Mouse (Mus musculus) embryonic facial prominence, embryonic 14.5 days (tissue): ENCODE measurements around the gene Tceanc2. TPM values are rescaled to one million over a fixed set of nuclear protein-coding genes. Genes with fewer than 3 reads are reported as not detected.

Source experiments
- ATAC-seq: fragments of 200-750 bp; cut with Nextera tagmentation; 2 replicates; pipeline ENCODE4 v1.8.0; 2017; ENCODE audit warnings: low read depth, moderate number of reproducible peaks, moderate TSS enrichment
- DNase-seq: peaks from one replicate; pipeline ENCODE4 v3.0.0-alpha.2; 2015; ENCODE audit warnings: low spot score
- H3K27ac ChIP-seq: fragments of 300-500 bp; sonication (generic); replicated peaks from 2 replicates; pipeline ENCODE4 v1.5.1; 2014; ENCODE audit warnings: low read depth, mild to moderate bottlenecking, low read length, moderate library complexity
- H3K27me3 ChIP-seq: fragments of 300-500 bp; sonication (generic); replicated peaks from 2 replicates; pipeline ENCODE4 v1.6.1; 2014; ENCODE audit warnings: low read length; ENCODE audit not compliant: control insufficient read depth, insufficient read depth
- H3K36me3 ChIP-seq: fragments of 300-500 bp; sonication (generic); 2 replicates; pipeline ENCODE4 v1.6.1; 2014; ENCODE audit warnings: low read length, mixed read lengths; ENCODE audit not compliant: control insufficient read depth, insufficient read depth
- H3K4me1 ChIP-seq: fragments of 300-500 bp; sonication (generic); 2 replicates; pipeline ENCODE4 v1.6.1; 2014; ENCODE audit warnings: antibody characterized with exemption, low read length; ENCODE audit not compliant: control insufficient read depth, insufficient read depth
- H3K4me2 ChIP-seq: fragments of 300-500 bp; sonication (generic); 2 replicates; pipeline ENCODE4 v1.6.1; 2014; ENCODE audit warnings: low read depth, mild to moderate bottlenecking, low read length, moderate library complexity, mixed read lengths
- H3K4me3 ChIP-seq: fragments of 300-500 bp; sonication (generic); 2 replicates; pipeline ENCODE4 v1.5.1; 2014; ENCODE audit warnings: low read depth, mild to moderate bottlenecking, low read length
- H3K9ac ChIP-seq: fragments of 300-500 bp; sonication (generic); 2 replicates; pipeline ENCODE4 v1.6.1; 2014; ENCODE audit warnings: low read depth, mild to moderate bottlenecking, low read length, moderate library complexity, mixed read lengths
- H3K9me3 ChIP-seq: fragments of 300-500 bp; sonication (generic); 2 replicates; pipeline ENCODE4 v1.6.1; 2016; ENCODE audit warnings: low read length; ENCODE audit not compliant: control insufficient read depth
- WGBS: fragments of 180-500 bp; shearing (Covaris S2); extraction: QIAGEN DNeasy Blood & Tissue Kit; methylation state at CpG from one replicate; pipeline ENCODE4 v1.1.7; 2014; 5-methylcytosine and 5-hydroxymethylcytosine counted together
- polyA plus RNA-seq: library from polyadenylated mRNA; unstranded; fragments of >200 nt; fragmentation: Nextera tagmentation; extraction: Ambion mirVana; gene quantifications from 2 replicates; pipeline ENCODE4 v1.2.1, GENCODE M21; 2014

Tceanc2 gene
- polyA plus RNA-seq, 1 experiment from 2014 or later = 36.8 TPM

DNA sequence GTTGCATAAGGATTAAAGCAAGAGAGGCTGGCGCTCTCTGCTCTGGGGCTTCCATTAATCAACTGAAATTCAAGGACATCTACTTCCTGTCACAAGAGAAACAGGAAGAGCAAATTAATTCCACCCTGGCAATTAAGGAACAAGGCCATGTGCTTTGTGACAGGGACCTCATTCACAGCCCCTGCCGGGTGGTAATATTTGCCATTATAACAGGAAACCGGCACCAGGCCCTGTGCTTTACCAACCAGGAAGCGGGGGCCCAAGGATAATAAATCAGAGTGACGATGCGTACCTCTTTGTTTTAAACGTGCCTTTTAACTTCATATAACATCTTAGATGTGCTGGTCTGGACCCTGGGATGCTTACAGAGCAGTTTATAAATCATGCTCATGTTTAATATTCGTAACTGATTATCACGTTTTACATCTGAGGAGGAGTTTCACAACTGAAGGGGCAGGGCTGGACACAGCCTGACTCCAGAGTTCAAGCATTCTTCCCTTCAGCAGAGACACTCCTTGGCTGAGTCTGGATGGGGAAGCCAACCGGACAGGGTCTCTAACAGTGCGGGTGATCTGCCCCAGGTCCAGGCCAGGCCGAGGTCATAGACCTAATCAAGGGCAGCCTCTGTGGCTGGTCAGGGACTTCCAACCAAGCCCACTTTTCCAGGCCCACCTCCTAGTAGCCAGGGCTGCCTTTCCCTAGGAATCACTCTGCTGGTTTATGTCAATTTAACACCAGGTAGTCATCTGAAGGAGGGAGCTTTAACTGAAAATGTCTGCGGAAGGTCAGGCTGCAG, 38.9 kb downstream of the Tceanc2 start:
- H3K9ac ChIP-seq = no peak overlapping the region
- H3K4me1 ChIP-seq = peaks cover 24% of the 10 kb centered on the region
- H3K9me3 ChIP-seq = no peaks in the 10 kb centered on the region
- DNase-seq (no peak), ATAC-seq (no peak)
- no peak overlapping the region for H3K27ac ChIP-seq
- no peak overlapping the region for H3K4me3 ChIP-seq
- no peak overlapping the region for H3K4me2 ChIP-seq
- 42% methylated on average over 13 of the region's 13 CpGs for WGBS
- no peaks in the 10 kb centered on the region for H3K27me3 ChIP-seq
- H3K36me3 ChIP-seq = peaks cover 18% of the 10 kb centered on the region; the same call in 1 of the 2 replicates

DNA sequence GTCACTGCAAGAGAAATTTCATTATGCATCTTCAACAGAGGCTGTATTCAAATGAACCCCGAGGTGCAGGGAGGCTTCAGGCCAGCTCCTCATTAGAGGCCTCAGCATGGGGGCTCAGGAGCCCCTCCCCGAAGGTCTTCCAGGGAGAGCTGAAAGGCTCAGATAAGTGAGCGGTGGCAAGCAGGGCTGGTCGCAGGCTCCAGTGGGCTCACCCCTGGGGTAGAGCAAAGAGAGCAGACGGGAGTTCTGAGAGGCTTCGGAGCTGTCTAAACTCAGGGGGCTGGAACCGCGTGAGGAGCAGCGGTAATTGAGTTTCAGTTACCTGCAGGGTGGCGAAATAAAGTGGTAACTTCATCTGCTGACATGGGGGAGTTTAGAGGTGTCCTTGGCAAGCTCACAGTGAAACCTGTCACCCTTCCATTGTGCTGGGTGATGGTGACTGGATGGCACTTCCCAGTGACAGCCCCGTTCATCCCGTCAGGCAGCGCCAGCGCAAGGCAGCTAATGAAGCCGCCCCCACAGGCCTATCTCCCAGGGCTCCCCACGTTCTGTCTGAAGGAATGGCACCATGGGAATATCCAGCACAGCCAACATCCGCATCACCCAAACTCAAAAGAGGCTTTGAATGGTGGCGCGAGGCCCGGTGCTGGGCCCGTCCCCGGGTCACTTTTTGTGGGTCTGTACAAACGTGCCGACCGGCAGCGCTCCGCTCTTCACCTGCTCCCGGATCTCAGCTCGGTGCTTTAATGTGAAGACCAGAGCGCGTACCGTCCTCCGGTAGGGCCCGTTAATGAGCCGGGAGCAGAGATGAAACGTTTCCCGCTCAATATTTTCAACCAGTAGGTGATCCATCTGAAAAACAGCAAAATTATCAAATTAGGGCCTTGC, 39.7 kb downstream of the Tceanc2 start:
- 41% methylated on average over 37 of the region's 37 CpGs for WGBS
- Histone ChIP-seq H3K4me3 (no peak overlapping the region), H3K27me3 (no peaks in the 10 kb centered on the region), H3K9ac (no peak overlapping the region), H3K36me3 (peaks cover 15% of the 10 kb centered on the region; the same call in 1 of the 2 replicates), H3K27ac (no peak overlapping the region), H3K9me3 (no peaks in the 10 kb centered on the region), H3K4me1 (peaks cover 24% of the 10 kb centered on the region), H3K4me2 (no peak overlapping the region)
- DNase-seq (no peak), ATAC-seq (peak; percentile 37; the same call in 1 of the 2 replicates)

DNA sequence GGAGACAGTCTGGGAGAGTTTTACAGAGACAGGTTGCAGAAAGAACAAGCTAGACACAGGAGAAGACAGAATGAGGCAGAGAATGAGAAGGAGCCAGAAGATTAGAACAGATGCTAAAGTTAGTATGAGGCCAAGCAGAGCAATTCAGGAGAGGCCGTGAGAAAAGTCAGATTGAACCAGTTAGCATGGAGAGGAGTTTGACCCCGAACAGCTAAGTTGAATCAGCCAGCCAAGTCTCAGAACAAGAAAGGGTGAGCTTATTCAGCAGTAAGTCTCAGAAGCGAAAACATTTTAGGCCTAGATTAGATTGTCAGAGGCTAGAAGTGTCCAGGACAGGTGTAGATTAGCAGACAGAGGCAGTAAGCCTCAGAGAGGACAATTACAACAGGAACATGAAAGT, 42.4 kb downstream of the Tceanc2 start:
- Histone ChIP-seq H3K4me2 (no peak overlapping the region), H3K36me3 (peaks cover 8% of the 10 kb centered on the region; the same call in 1 of the 2 replicates), H3K4me1 (peaks cover 24% of the 10 kb centered on the region), H3K27me3 (no peaks in the 10 kb centered on the region), H3K9me3 (no peaks in the 10 kb centered on the region), H3K4me3 (no peak overlapping the region), H3K9ac (no peak overlapping the region), H3K27ac (no peak overlapping the region)
- no peak for ATAC-seq
- WGBS = 40% methylated on average over 3 of the region's 3 CpGs
- no peak for DNase-seq

DNA sequence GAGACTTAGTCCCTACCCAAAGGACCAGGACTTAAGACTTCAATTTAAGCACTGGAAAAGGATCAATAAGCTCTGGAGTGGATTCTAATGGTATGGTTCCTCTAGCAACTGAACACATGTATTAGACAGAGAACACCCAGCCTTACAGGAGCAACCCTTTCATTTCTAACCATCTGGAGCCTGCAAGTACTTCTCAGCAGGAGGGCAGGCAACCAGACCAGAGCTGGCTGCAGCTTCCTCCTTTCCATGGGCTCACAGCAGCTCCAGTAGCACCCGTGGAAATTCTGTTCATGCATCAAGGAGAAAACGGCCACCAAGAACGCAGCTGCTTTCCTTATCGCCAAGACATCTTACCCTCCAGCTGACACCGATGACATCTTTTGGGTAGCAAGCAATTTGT, 43.3 kb downstream of the Tceanc2 start:
- Histone ChIP-seq H3K27ac (no peak overlapping the region), H3K9me3 (no peaks in the 10 kb centered on the region), H3K27me3 (no peaks in the 10 kb centered on the region), H3K4me1 (peaks cover 26% of the 10 kb centered on the region), H3K36me3 (peaks cover 8% of the 10 kb centered on the region; the same call in 1 of the 2 replicates), H3K9ac (no peak overlapping the region), H3K4me2 (no peak overlapping the region), H3K4me3 (no peak overlapping the region)
- WGBS = 46% methylated on average over 5 of the region's 5 CpGs
- DNase-seq = no peak
- ATAC-seq = no peak

DNA sequence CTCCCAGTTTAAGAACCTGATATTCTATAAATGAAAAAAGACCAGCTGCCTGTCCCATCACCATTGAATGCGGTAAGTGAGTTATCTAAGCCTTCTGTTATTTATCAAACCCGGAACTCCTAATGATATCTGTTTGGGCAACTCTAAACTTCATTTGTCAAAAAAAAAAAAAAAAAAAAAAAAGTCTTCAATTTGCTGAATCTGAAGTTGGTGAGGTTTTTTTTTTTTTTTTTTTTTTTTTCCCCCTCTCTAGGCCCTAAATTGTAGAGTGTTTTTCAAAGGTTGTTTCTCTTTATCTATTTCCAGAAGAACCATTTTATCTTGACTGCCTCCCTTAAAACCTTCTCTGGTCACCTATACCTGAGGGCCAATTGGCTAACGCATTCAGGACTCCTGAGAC, 44.0 kb downstream of the Tceanc2 start:
- no peak for ATAC-seq
- 81% methylated on average over 3 of the region's 3 CpGs for WGBS

DNA sequence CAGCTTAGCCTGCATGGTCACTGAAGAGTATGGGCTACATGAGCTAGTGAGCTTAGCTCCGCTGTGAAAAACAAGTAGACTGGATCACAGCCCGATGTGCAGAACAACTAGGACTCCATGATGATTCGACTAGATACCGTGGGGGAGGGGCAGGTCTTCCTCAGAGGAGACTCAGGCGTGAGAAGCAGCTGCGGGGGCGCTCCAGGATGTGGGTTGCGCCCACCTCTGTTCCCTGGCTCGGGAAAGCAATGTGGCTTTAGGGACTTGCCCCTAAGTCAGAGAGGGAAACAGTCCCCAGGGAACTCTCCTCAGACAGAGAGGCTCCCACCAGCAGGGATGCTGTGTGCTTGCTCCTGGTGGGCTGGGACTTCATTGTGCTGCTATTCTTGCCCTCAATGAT, 48.4 kb downstream of the Tceanc2 start:
- Histone ChIP-seq H3K9me3 (no peaks in the 10 kb centered on the region), H3K4me2 (no peak overlapping the region), H3K4me1 (peaks cover 15% of the 10 kb centered on the region; the same call in 1 of the 2 replicates), H3K9ac (no peak overlapping the region), H3K27me3 (no peaks in the 10 kb centered on the region; the same call in 1 of the 2 replicates), H3K27ac (no peak overlapping the region), H3K4me3 (no peak overlapping the region), H3K36me3 (no peaks in the 10 kb centered on the region)
- DNase-seq (peak; percentile 47), ATAC-seq (no peak)
- WGBS = 22% methylated on average over 9 of the region's 9 CpGs

More for the DNA sequence above, 44.0 kb downstream of the Tceanc2 start:
- H3K4me1 ChIP-seq = peaks cover 26% of the 10 kb centered on the region
- H3K36me3 ChIP-seq = peaks cover 8% of the 10 kb centered on the region; the same call in 1 of the 2 replicates
- H3K27ac ChIP-seq = no peak overlapping the region
- H3K4me2 ChIP-seq = no peak overlapping the region
- no peaks in the 10 kb centered on the region for H3K27me3 ChIP-seq
- H3K9ac ChIP-seq = no peak overlapping the region
- H3K9me3 ChIP-seq = no peaks in the 10 kb centered on the region
- no peak for DNase-seq
- H3K4me3 ChIP-seq = no peak overlapping the region

DNA sequence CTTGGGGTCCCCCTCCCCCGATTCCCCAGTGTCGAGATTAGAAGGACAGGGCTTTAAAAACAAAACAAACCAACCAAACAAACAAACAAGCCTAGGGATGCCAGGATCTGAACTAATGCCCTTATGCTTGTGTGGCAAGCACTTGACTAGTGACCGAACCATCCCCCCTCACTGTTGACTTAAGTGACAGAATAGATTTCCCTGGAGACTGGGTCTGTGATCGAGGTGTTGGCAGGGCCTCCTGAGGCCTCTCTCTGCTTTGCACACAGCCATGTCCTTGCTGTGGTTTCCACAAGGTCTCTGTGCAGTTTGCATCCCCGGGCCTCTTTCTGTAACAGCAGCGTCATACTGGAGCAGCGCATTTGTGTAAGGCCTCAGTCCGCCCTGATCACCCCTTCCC, 49.5 kb downstream of the Tceanc2 start:
- H3K27ac ChIP-seq = no peak overlapping the region
- no peaks in the 10 kb centered on the region for H3K36me3 ChIP-seq
- no peak for DNase-seq
- H3K4me1 ChIP-seq = 0 out of 2 replicates have a peak, but pooled peaks cover 11% of the 10 kb centered on the region
- no peak overlapping the region for H3K4me2 ChIP-seq
- H3K9ac ChIP-seq = no peak overlapping the region
- no peak overlapping the region for H3K4me3 ChIP-seq
- WGBS = 79% methylated on average over 8 of the region's 8 CpGs
- ATAC-seq = no peak
- no peaks in the 10 kb centered on the region; the same call in 1 of the 2 replicates for H3K27me3 ChIP-seq
- no peaks in the 10 kb centered on the region for H3K9me3 ChIP-seq

DNA sequence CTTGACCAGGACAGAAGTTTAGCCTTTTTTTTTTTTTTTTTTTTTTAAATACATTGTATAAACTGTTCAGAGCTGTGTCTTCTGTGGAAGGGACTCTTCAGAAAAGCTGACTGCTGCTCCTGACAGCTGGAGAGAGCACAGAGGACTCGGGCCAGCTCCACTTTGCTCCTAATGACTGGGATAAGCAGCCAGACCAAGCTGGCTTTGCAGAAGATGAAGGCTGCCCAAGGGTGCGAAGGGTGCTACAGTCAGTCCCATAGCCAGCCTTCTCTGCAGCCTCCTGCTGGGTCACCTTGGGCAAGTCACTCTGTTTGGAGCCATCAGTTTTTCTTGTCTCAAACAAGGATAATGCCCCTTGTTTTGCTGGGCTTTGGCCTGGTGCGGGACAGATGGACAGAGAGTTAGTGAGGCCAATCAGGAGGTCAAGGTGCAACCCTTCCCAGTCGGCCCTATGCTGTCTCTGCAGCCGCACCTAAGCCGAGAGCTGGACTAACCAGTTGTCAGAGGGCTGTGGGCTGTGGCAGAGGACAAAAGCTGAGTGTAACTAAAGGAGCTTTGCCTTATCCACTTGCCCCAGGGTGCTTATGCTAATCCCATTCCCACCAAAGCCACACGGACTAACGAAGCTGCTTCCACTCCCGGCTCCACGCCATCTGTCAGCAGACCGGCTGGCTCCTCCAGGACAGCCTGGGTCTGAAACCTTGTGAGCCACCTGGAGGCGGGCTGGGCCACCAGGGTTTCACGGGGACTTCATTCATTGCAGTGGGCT, 50.8 kb downstream of the Tceanc2 start:
- H3K9me3 ChIP-seq = no peaks in the 10 kb centered on the region
- no peak overlapping the region for H3K9ac ChIP-seq
- 20% methylated on average over 13 of the region's 13 CpGs for WGBS
- H3K4me2 ChIP-seq = no peak overlapping the region
- no peak overlapping the region for H3K4me3 ChIP-seq
- H3K27me3 ChIP-seq = no peaks in the 10 kb centered on the region; the same call in 1 of the 2 replicates
- peak; percentile 82 for ATAC-seq
- 0 out of 2 replicates have a peak, but pooled peaks cover 11% of the 10 kb centered on the region for H3K4me1 ChIP-seq
- no peak overlapping the region for H3K27ac ChIP-seq
- peak; percentile 78 for DNase-seq
- H3K36me3 ChIP-seq = no peaks in the 10 kb centered on the region
